Mouse (Mus musculus) heart, embryonic 11.5 days (tissue): ENCODE measurements around the gene Ttyh2. TPM values are rescaled to one million over a fixed set of nuclear protein-coding genes. Genes with fewer than 3 reads are reported as not detected.

Source experiments
- ATAC-seq: fragments of 200-750 bp; cut with Nextera tagmentation; replicated peaks from 2 replicates; pipeline ENCODE4 v1.8.0; 2017; ENCODE audit warnings: moderate library complexity; ENCODE audit not compliant: insufficient number of reproducible peaks, low FRiP score, low TSS enrichment
- H3K27ac ChIP-seq: fragments of 300-500 bp; sonication (generic); 2 replicates; pipeline ENCODE4 v1.5.1; 2014; ENCODE audit warnings: mild to moderate bottlenecking, low read depth, low read length
- H3K27me3 ChIP-seq: fragments of 300-500 bp; sonication (generic); 2 replicates; pipeline ENCODE4 v1.6.1; 2014; ENCODE audit warnings: mild to moderate bottlenecking, low read length, mixed read lengths; ENCODE audit not compliant: control insufficient read depth, insufficient read depth
- H3K36me3 ChIP-seq: fragments of 300-500 bp; sonication (generic); 2 replicates; pipeline ENCODE4 v1.6.1; 2014; ENCODE audit warnings: mild to moderate bottlenecking, low read length, moderate library complexity, mixed read lengths; ENCODE audit not compliant: control insufficient read depth, insufficient read depth
- H3K4me1 ChIP-seq: fragments of 300-500 bp; sonication (generic); 2 replicates; pipeline ENCODE4 v1.6.1; 2014; ENCODE audit warnings: low read length; ENCODE audit not compliant: control insufficient read depth, insufficient read depth
- H3K4me2 ChIP-seq: fragments of 300-500 bp; sonication (generic); 2 replicates; pipeline ENCODE4 v1.6.1; 2014; ENCODE audit warnings: mild to moderate bottlenecking, moderate library complexity
- H3K4me3 ChIP-seq: fragments of 300-500 bp; sonication (generic); 2 replicates; pipeline ENCODE4 v1.5.1; 2014; ENCODE audit warnings: low read depth, low read length
- H3K9ac ChIP-seq: fragments of 300-500 bp; sonication (generic); 2 replicates; pipeline ENCODE4 v1.6.1; 2014; ENCODE audit warnings: mild to moderate bottlenecking, low read depth, low read length, moderate library complexity
- H3K9me3 ChIP-seq: fragments of 300-500 bp; sonication (generic); replicated peaks from 2 replicates; pipeline ENCODE4 v1.6.1; 2016; ENCODE audit warnings: low read length; ENCODE audit not compliant: control insufficient read depth
- WGBS: fragments of 180-500 bp; shearing (Covaris S2); extraction: QIAGEN DNeasy Blood & Tissue Kit; methylation state at CpG from one replicate; pipeline ENCODE4 v1.1.7; 2014; ENCODE audit not compliant: insufficient replicate concordance; 5-methylcytosine and 5-hydroxymethylcytosine counted together
- polyA plus RNA-seq: library from polyadenylated mRNA; unstranded; fragments of >200 nt; fragmentation: Nextera tagmentation; extraction: Ambion mirVana; gene quantifications from 2 replicates; pipeline ENCODE4 v1.2.1, GENCODE M21; 2014

Gene Ttyh2
- polyA plus RNA-seq, 1 experiment from 2014 or later, result 5.1 TPM

GRCm38 (mm10) chr11:114653664-114654063 is 21.6 kb upstream of the Ttyh2 start:
- Histone ChIP-seq H3K9me3 (no peaks in the 10 kb centered on the region), H3K9ac (no peak overlapping the region), H3K4me2 (no peak overlapping the region), H3K36me3 (no peaks in the 10 kb centered on the region), H3K27me3 (peaks cover 14% of the 10 kb centered on the region), H3K4me3 (no peak overlapping the region), H3K4me1 (no peaks in the 10 kb centered on the region), H3K27ac (no peak overlapping the region)
- ATAC-seq, result no peak
- WGBS, result 72% methylated on average over 6 of the region's 6 CpGs

- Histone ChIP-seq H3K27me3 (peaks cover 14% of the 10 kb centered on the region), H3K27ac (no peak overlapping the region), H3K9me3 (no peaks in the 10 kb centered on the region), H3K4me3 (no peak overlapping the region), H3K36me3 (no peaks in the 10 kb centered on the region), H3K4me1 (no peaks in the 10 kb centered on the region), H3K4me2 (no peak overlapping the region), H3K9ac (no peak overlapping the region)
- ATAC-seq, result no peak
- 61% methylated on average over 5 of the region's 5 CpGs for WGBS
These were observed 20.7 kb upstream of the Ttyh2 start for GRCm38 (mm10) chr11:114654552-114654951.

- Histone ChIP-seq H3K4me1 (no peaks in the 10 kb centered on the region), H3K4me2 (no peak overlapping the region), H3K9me3 (no peaks in the 10 kb centered on the region), H3K36me3 (no peaks in the 10 kb centered on the region), H3K9ac (no peak overlapping the region), H3K27ac (no peak overlapping the region), H3K27me3 (peaks cover 14% of the 10 kb centered on the region), H3K4me3 (no peak overlapping the region)
- WGBS, result 73% methylated on average over 7 of the region's 7 CpGs
- ATAC-seq, result no peak
These were observed 19.8 kb upstream of the Ttyh2 start for GRCm38 (mm10) chr11:114655350-114656008.

GRCm38 (mm10) chr11:114656994-114657644 is 18.1 kb upstream of the Ttyh2 start:
- H3K36me3 ChIP-seq, result no peaks in the 10 kb centered on the region
- peaks cover 14% of the 10 kb centered on the region for H3K27me3 ChIP-seq
- no peak for ATAC-seq
- no peak overlapping the region for H3K9ac ChIP-seq
- no peaks in the 10 kb centered on the region for H3K4me1 ChIP-seq
- WGBS, result 41% methylated on average over 27 of the region's 27 CpGs
- no peak overlapping the region for H3K4me3 ChIP-seq
- no peak overlapping the region for H3K4me2 ChIP-seq
- no peaks in the 10 kb centered on the region for H3K9me3 ChIP-seq
- H3K27ac ChIP-seq, result no peak overlapping the region

GRCm38 (mm10) chr11:114657737-114658136 is 17.5 kb upstream of the Ttyh2 start:
- H3K36me3 ChIP-seq, result no peaks in the 10 kb centered on the region
- H3K9ac ChIP-seq, result no peak overlapping the region
- no peak for ATAC-seq
- H3K9me3 ChIP-seq, result no peaks in the 10 kb centered on the region
- H3K4me2 ChIP-seq, result no peak overlapping the region
- 15% methylated on average over 7 of the region's 7 CpGs for WGBS
- no peak overlapping the region for H3K4me3 ChIP-seq
- peaks cover 12% of the 10 kb centered on the region for H3K27me3 ChIP-seq
- no peak overlapping the region for H3K27ac ChIP-seq
- H3K4me1 ChIP-seq, result no peaks in the 10 kb centered on the region

GRCm38 (mm10) chr11:114662161-114662560 is 13.1 kb upstream of the Ttyh2 start:
- no peak for ATAC-seq
- Histone ChIP-seq H3K27ac (no peak overlapping the region), H3K27me3 (0 out of 2 replicates have a peak, but pooled peaks cover 6% of the 10 kb centered on the region), H3K36me3 (no peaks in the 10 kb centered on the region), H3K4me1 (no peaks in the 10 kb centered on the region), H3K4me3 (no peak overlapping the region), H3K4me2 (no peak overlapping the region), H3K9ac (no peak overlapping the region), H3K9me3 (no peaks in the 10 kb centered on the region)
- 81% methylated on average over 14 of the region's 14 CpGs for WGBS

- no peak overlapping the region for H3K4me3 ChIP-seq
- 0 out of 2 replicates have a peak, but pooled peaks cover 3% of the 10 kb centered on the region for H3K27me3 ChIP-seq
- H3K36me3 ChIP-seq, result no peaks in the 10 kb centered on the region
- H3K9ac ChIP-seq, result no peak overlapping the region
- H3K9me3 ChIP-seq, result no peaks in the 10 kb centered on the region
- WGBS, result 33% methylated on average over 6 of the region's 6 CpGs
- H3K4me1 ChIP-seq, result no peaks in the 10 kb centered on the region
- H3K27ac ChIP-seq, result no peak overlapping the region
- H3K4me2 ChIP-seq, result no peak overlapping the region
- 0 out of 2 replicates have a peak, but pooled peaks have one; percentile 35 for ATAC-seq
These were observed 12.4 kb upstream of the Ttyh2 start for GRCm38 (mm10) chr11:114662746-114663362.

- Histone ChIP-seq H3K27ac (no peak overlapping the region), H3K27me3 (0 out of 2 replicates have a peak, but pooled peaks cover 3% of the 10 kb centered on the region), H3K36me3 (no peaks in the 10 kb centered on the region), H3K9ac (no peak overlapping the region), H3K9me3 (no peaks in the 10 kb centered on the region), H3K4me3 (no peak overlapping the region), H3K4me1 (no peaks in the 10 kb centered on the region), H3K4me2 (no peak overlapping the region)
- WGBS, result 80% methylated on average over 7 of the region's 7 CpGs
- no peak for ATAC-seq
These were observed 11.1 kb upstream of the Ttyh2 start for GRCm38 (mm10) chr11:114664164-114664563.
